Mouse (Mus musculus): ENCODE data around the gene Pdzd2. TPM values are rescaled to one million over a fixed set of nuclear protein-coding genes. Genes with fewer than 3 reads are reported as not detected.

Pdzd2 gene
- polyA plus RNA-seq, 1 experiment from 2014 or later = 39.8 TPM

DNA sequence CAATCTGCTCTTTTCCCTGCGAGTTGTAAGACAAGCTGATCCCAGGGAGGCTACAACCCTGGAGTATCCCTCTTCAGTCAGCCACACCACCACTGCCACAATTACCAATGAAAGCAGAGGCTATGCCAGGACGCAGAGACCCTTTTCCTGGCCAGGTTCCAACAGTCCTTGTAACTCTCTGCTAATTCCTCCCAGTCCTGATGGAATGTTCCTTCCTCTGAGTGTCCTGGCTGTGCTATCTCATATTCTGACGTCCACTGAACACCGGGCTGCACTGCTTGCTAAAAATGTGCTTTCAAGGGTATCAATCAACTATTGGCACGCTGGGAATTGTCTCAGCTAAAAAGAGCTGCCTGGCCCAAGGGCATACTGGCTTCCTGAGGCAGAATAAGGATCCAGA is 18.7 kb upstream of the Pdzd2 start:
- Histone ChIP-seq H3K27ac (no peak overlapping the region), H3K4me3 (no peak overlapping the region), H3K9me3 (no peaks in the 10 kb centered on the region), H3K9ac (no peak overlapping the region), H3K27me3 (no peaks in the 10 kb centered on the region), H3K36me3 (no peaks in the 10 kb centered on the region), H3K4me2 (no peak overlapping the region), H3K4me1 (peaks cover 10% of the 10 kb centered on the region; the same call in 1 of the 2 replicates)
- no peak for ATAC-seq (ENCODE audit: insufficient number of reproducible peaks, low FRiP score, low TSS enrichment, low read depth)
- 40% methylated on average over 5 of the region's 5 CpGs for WGBS

GRCm38 (mm10) chr15:12757757-12758156 is 18.0 kb upstream of the Pdzd2 start:
- H3K4me1 ChIP-seq = peaks cover 11% of the 10 kb centered on the region; the same call in 1 of the 2 replicates
- no peak overlapping the region for H3K9ac ChIP-seq
- no peak for ATAC-seq (ENCODE audit: insufficient number of reproducible peaks, low FRiP score, low TSS enrichment, low read depth)
- no peaks in the 10 kb centered on the region for H3K9me3 ChIP-seq
- no peak overlapping the region for H3K27ac ChIP-seq
- H3K4me3 ChIP-seq = no peak overlapping the region
- no peaks in the 10 kb centered on the region for H3K27me3 ChIP-seq
- H3K36me3 ChIP-seq = no peaks in the 10 kb centered on the region
- H3K4me2 ChIP-seq = no peak overlapping the region
- 85% methylated on average over 1 of the region's 1 CpGs for WGBS

DNA sequence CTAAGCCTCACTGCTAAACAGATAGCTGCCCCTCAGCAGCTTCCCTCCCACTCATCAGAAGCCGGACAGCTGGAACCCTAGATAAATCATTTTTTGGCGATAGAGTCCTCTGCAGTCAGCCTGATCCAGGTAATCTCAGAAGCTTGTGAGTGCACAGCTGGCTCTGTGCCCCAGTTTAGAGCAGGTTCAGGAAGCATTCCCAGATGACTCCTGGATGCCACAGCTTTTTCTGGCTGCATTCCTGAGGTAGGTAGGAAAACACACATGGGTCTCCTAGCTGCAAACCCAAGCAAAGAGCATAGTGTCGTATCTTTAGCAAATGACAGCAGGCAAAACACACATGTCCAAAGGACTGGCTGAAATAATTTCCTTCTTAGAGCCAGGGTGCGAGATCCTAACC is 13.5 kb upstream of the Pdzd2 start:
- H3K4me2 ChIP-seq = no peak overlapping the region
- no peak for ATAC-seq (ENCODE audit: insufficient number of reproducible peaks, low FRiP score, low TSS enrichment, low read depth)
- H3K9me3 ChIP-seq = no peaks in the 10 kb centered on the region
- 27% methylated on average over 4 of the region's 4 CpGs for WGBS
- H3K4me1 ChIP-seq = peaks cover 8% of the 10 kb centered on the region; the same call in 1 of the 2 replicates
- H3K27me3 ChIP-seq = no peaks in the 10 kb centered on the region
- no peak overlapping the region for H3K9ac ChIP-seq
- no peaks in the 10 kb centered on the region for H3K36me3 ChIP-seq
- no peak overlapping the region for H3K4me3 ChIP-seq
- no peak overlapping the region for H3K27ac ChIP-seq

DNA sequence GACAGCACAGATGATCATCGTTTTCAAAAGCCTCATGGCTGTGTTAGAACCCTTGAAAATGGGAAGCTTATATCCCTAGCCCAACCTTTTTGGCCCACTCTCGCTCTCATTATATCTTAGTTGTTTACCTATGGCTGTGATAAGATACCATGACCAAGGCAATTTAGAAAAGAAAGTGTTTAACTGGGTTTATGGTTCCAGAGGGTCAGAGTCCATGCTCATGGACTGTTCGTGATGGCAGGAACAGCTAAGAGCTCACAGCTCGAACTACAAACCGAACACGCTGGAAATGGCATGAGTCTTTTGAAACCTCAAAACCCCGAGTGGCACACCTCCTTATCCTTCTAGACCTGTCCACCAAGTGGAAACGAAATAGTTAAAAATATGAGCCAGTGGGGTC is 11.2 kb upstream of the Pdzd2 start:
- Histone ChIP-seq H3K36me3 (no peaks in the 10 kb centered on the region), H3K9ac (no peak overlapping the region), H3K9me3 (no peaks in the 10 kb centered on the region), H3K27me3 (no peaks in the 10 kb centered on the region), H3K4me1 (peaks cover 8% of the 10 kb centered on the region; the same call in 1 of the 2 replicates), H3K27ac (no peak overlapping the region), H3K4me3 (no peak overlapping the region), H3K4me2 (no peak overlapping the region)
- no peak for ATAC-seq (ENCODE audit: insufficient number of reproducible peaks, low FRiP score, low TSS enrichment, low read depth)
- 89% methylated on average over 8 of the region's 8 CpGs for WGBS

GRCm38 (mm10) chr15:12749549-12750301 is 10.0 kb upstream of the Pdzd2 start:
- WGBS = 58% methylated on average over 11 of the region's 11 CpGs
- Histone ChIP-seq H3K9ac (no peak overlapping the region), H3K4me2 (no peak overlapping the region), H3K27me3 (no peaks in the 10 kb centered on the region), H3K36me3 (no peaks in the 10 kb centered on the region), H3K9me3 (no peaks in the 10 kb centered on the region), H3K27ac (no peak overlapping the region), H3K4me3 (no peak overlapping the region), H3K4me1 (peaks cover 8% of the 10 kb centered on the region; the same call in 1 of the 2 replicates)
- ATAC-seq (ENCODE audit: insufficient number of reproducible peaks, low FRiP score, low TSS enrichment, low read depth) = peak; percentile 58; the same call in 1 of the 2 replicates

DNA sequence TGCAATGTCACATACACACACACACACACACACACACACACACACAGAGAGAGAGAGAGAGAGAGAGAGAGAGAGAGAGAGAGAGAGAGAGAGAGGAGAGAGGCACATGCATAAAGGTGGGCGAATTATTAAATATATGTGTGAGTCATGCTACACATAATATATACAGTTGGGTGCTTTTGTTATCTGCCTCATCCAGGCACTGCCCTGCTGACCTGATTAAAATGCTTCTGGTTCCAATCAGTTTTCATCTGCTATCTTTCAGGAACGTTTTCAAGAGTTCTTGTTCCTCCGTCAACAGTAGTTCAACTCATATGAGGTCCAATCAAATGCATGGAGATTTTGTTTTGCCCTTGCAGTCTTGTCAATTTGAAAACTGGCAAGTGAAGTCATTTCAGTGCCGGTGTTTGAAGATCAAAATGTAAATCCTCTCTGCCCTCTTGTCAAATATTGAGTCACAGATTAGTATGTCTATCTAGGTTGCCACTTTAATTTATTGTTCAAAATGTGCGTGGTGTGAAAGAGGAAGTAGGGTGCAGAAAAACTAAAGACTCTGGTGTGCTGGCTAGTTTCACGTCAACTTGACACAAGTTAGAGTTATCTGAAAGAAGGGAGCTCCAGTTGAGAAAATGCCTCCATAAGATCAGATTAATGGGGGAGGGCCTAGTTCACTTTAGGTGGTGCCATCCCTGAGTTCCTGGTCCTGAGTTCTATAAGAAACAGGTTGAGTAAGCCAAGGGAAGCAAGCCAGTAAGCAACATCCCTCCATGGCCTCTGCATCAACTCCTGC is 2.6 kb upstream of the Pdzd2 start:
- Histone ChIP-seq H3K27ac (no peak overlapping the region), H3K9ac (no peak overlapping the region), H3K9me3 (no peaks in the 10 kb centered on the region), H3K4me2 (no peak overlapping the region), H3K27me3 (peaks cover 20% of the 10 kb centered on the region), H3K4me1 (peaks cover 21% of the 10 kb centered on the region), H3K4me3 (no peak overlapping the region), H3K36me3 (no peaks in the 10 kb centered on the region)
- ATAC-seq (ENCODE audit: insufficient number of reproducible peaks, low FRiP score, low TSS enrichment, low read depth) = no peak
- 85% methylated on average over 6 of the region's 6 CpGs for WGBS

GRCm38 (mm10) chr15:12738301-12739093 is 1.2 kb downstream of the Pdzd2 start:
- no peak overlapping the region for H3K9ac ChIP-seq

DNA sequence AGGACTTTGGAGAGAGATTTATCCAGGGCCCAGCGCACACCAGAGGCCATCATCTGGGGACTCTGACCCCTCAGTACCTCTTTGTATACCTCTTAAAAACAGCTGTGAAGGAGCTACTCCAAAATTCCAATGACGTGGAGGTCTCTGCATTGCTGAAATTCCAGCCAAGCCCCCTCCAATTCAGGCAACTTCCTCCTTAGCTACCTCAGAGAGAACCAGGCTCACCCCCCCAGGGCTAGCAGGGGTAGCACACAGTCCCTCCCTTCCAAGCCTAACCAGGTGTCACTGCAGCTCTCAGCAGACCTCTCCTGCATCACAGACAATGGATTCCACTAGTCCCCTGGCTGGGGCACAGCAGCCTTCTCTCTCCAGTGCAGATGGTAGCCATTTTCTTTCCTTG is 4.5 kb downstream of the Pdzd2 start:
- H3K27ac ChIP-seq = no peak overlapping the region
- H3K9me3 ChIP-seq = no peaks in the 10 kb centered on the region
- ATAC-seq (ENCODE audit: insufficient number of reproducible peaks, low FRiP score, low TSS enrichment, low read depth) = no peak
- H3K9ac ChIP-seq = no peak overlapping the region
- 47% methylated on average over 2 of the region's 2 CpGs for whole genome bisulfite sequencing
- no peak overlapping the region for H3K4me3 ChIP-seq
- peaks cover 23% of the 10 kb centered on the region for H3K4me1 ChIP-seq
- H3K4me2 ChIP-seq = no peak overlapping the region
- H3K27me3 ChIP-seq = peaks cover 6% of the 10 kb centered on the region
- no peaks in the 10 kb centered on the region for H3K36me3 ChIP-seq

More at GRCm38 (mm10) chr15:12738301-12739093, 1.2 kb downstream of the Pdzd2 start:
- H3K4me1 ChIP-seq = peaks cover 22% of the 10 kb centered on the region
- no peaks in the 10 kb centered on the region for H3K9me3 ChIP-seq
- peak overlapping the region; percentile 61 for H3K4me3 ChIP-seq
- no peak overlapping the region for H3K27ac ChIP-seq
- H3K4me2 ChIP-seq = peak overlapping the region; percentile 84
- no peak for ATAC-seq (ENCODE audit: insufficient number of reproducible peaks, low FRiP score, low TSS enrichment, low read depth)
- H3K27me3 ChIP-seq = peaks cover 20% of the 10 kb centered on the region
- WGBS = 23% methylated on average over 10 of the region's 10 CpGs
- H3K36me3 ChIP-seq = no peaks in the 10 kb centered on the region

DNA sequence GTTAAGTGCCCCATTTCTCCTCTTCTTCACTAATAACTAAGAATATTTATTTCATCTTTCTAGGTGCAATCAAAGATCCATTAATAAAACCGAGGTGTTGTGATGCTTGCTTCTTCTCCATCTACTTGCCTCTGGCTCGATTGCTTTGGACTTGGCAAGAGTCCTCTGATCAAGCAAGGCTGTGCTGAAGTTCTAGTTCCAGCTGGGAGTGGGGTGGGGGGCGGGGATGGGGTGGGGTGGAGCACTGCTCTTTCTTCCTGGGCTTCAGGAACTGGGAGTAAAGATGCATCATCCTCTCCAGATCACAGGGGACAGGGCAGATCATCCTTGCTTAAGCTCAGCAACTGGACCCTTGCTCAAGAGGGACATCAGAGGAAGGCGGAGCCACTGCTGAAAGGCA is 5.5 kb downstream of the Pdzd2 start:
- no peak overlapping the region for H3K4me3 ChIP-seq
- no peak overlapping the region for H3K9ac ChIP-seq
- H3K27ac ChIP-seq = no peak overlapping the region
- H3K27me3 ChIP-seq = peaks cover 6% of the 10 kb centered on the region
- 63% methylated on average over 4 of the region's 4 CpGs for whole genome bisulfite sequencing
- H3K9me3 ChIP-seq = no peaks in the 10 kb centered on the region
- no peaks in the 10 kb centered on the region for H3K36me3 ChIP-seq
- ATAC-seq (ENCODE audit: insufficient number of reproducible peaks, low FRiP score, low TSS enrichment, low read depth) = no peak
- no peak overlapping the region for H3K4me2 ChIP-seq
- peaks cover 18% of the 10 kb centered on the region for H3K4me1 ChIP-seq

- Histone ChIP-seq H3K9ac (no peak overlapping the region), H3K36me3 (no peaks in the 10 kb centered on the region), H3K9me3 (no peaks in the 10 kb centered on the region), H3K4me3 (no peak overlapping the region), H3K4me1 (peaks cover 7% of the 10 kb centered on the region; the same call in 1 of the 2 replicates), H3K4me2 (no peak overlapping the region), H3K27me3 (no peaks in the 10 kb centered on the region), H3K27ac (no peak overlapping the region)
- 73% methylated on average over 11 of the region's 11 CpGs for WGBS
- no peak for ATAC-seq (ENCODE audit: insufficient number of reproducible peaks, low FRiP score, low TSS enrichment, low read depth)
These were observed 7.1 kb downstream of the Pdzd2 start for GRCm38 (mm10) chr15:12732613-12733012.

GRCm38 (mm10) chr15:12728381-12728780 is 11.3 kb downstream of the Pdzd2 start:
- H3K9me3 ChIP-seq = no peaks in the 10 kb centered on the region
- no peak overlapping the region for H3K4me3 ChIP-seq
- H3K4me1 ChIP-seq = 0 out of 2 replicates have a peak, but pooled peaks cover 3% of the 10 kb centered on the region
- no peak overlapping the region for H3K27ac ChIP-seq
- no peaks in the 10 kb centered on the region for H3K36me3 ChIP-seq
- no peaks in the 10 kb centered on the region for H3K27me3 ChIP-seq
- 80% methylated on average over 4 of the region's 4 CpGs for WGBS
- no peak overlapping the region for H3K9ac ChIP-seq
- no peak for ATAC-seq (ENCODE audit: insufficient number of reproducible peaks, low FRiP score, low TSS enrichment, low read depth)
- H3K4me2 ChIP-seq = no peak overlapping the region

Data from limb, embryonic 15.5 days (tissue).